Mouse (Mus musculus) CD4-positive, CD25-positive, alpha-beta regulatory T cell, adult 2 months (primary cell): ENCODE data around the gene Phactr1.

Experiments used
- DNase-seq: peaks from one replicate; pipeline ENCODE4 v3.0.0-alpha.2; 2012; ENCODE audit warnings: low read depth, low spot score

Gene Phactr1

DNA sequence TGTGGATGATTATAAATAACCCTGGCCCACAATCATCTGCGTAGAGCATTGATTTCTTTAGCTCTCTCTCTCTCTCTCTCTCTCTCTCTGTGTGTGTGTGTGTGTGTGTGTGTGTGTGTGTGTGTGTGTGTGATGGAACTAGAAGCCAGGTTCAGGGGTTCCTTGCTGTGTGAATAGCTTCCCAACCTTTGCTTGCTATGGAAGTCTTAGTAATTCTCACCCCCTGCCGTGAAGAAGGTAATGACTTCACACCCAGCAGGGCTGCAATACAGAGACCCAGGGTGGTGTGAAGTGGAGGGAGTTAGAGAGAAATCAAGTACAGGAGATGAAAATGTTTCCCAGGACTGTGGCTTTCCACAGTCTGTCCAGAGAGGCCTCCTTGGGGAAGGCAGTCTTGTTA is 293.5 kb downstream of the Phactr1 start:
- DNase-seq, result no peak

- DNase-seq, result no peak
Observed at GRCm38 (mm10) chr13:42974506-42974905, 294.1 kb downstream of the Phactr1 start.

- DNase-seq, result no peak
Observed at GRCm38 (mm10) chr13:42976144-42976543, 295.7 kb downstream of the Phactr1 start.

GRCm38 (mm10) chr13:42976967-42977366 is 296.5 kb downstream of the Phactr1 start:
- DNase-seq, result no peak

DNA sequence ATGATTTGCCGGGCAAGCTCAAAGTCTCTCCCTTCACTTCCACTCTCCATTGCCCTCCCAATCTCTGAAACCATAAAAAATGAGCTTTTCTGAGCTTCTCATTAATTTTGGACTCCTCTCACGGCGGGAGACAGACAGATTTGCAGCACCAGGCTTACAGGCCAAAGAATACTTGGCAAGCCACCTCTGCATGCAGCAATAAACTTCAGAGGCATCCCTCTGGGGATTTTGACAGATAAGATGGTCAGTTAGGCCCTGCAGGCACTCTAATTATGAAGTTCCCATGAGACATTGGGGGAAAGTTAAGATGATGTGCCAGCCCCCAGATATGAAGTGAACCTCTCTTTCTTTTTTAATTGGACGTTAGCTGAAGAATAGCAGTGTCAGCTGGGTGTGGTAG is 300.2 kb downstream of the Phactr1 start:
- no peak for DNase-seq

GRCm38 (mm10) chr13:42982646-42983045 is 302.2 kb downstream of the Phactr1 start:
- no peak for DNase-seq

GRCm38 (mm10) chr13:42985806-42986205 is 305.4 kb downstream of the Phactr1 start:
- DNase-seq, result no peak

DNA sequence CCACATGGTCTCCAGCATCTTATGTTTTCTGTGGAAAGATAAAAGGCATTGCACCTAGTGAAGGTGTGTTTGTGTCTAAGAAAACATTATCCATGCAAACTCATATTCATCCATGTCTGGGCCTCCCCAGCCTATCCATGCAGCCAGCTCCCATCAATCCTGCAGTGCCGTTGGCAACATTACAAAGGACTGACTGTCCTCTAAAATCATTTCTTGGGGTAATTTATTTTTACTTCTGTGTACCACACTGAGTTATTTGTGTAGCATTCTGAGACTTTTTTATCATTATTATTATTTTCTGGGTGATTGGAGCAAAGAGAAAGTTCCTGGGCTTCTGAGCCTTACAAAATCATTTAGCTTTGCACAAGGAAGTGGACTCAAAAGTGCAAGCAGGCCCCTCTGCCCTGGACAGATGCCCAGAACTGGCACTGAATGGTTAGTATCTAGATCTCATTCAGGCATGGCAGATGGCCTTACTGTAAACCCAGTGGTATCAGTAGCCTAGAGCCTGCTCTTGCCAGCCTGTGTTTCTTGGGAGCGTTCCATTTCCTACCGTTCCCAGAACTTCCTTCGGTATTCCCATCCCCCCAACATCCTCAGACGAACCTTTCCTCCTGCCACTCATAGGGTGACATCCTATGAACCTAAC is 307.6 kb downstream of the Phactr1 start:
- no peak for DNase-seq

GRCm38 (mm10) chr13:42989481-42989880 is 309.1 kb downstream of the Phactr1 start:
- DNase-seq, result no peak

DNA sequence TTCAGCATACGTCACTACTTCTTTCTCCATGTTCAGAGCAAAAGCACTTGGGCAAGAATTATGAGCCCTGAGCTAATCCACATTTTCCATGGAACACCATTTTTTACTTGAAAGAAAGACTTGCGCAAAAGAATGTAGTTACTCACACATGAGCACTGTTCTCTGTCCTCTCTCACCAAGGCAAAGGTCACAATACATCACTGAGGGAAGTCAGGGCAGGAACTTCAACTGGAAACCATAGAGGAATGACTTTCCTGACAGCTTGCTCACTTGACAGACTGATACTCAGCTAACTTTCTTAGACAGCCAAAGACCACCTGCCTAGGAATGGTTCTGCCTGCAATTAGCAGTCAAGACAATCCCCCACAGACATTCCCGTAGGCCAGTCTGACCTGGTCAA is 309.6 kb downstream of the Phactr1 start:
- DNase-seq, result no peak

- no peak for DNase-seq
Observed at GRCm38 (mm10) chr13:42990493-42991111, 310.2 kb downstream of the Phactr1 start.

DNA sequence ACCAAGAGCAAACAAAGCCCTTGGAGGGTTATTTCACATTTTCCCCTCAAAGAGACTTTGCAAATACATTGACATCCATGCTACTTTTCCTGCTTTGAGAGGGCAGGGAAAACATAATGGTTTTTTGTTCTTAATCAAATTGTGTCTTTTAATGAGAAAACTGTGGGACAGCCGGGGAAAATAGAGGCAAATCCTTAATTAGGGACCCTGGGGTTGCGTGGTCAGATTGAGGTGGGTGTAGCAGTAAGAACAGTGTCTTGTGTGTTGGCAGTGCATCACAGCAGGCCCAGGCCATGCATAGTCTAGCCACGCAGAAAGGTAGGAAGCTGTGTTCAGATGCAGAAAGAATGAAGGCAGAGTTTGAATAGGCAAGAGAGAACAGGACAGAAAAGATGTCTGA is 310.7 kb downstream of the Phactr1 start:
- no peak for DNase-seq

- no peak for DNase-seq
Observed at GRCm38 (mm10) chr13:42992306-42992705, 311.9 kb downstream of the Phactr1 start.

DNA sequence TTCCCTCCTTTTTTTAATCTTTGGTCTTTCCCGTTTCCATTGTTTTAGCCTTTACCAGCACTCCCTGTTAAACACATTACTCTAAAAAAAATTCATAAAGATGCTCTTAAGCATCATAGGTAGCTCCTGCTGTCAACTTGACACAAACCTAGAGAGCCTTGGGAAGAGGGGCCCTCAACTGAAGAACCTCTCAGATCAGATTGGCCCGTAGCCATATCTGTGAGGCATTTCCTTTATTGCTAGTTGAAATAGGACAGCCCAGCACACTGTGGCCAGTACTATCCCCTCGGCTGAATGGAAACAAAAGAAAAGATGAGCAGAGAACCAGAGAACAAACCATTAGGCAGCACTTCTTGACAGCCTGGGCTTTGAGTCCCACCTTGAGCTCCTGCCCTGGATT is 313.9 kb downstream of the Phactr1 start:
- no peak for DNase-seq

GRCm38 (mm10) chr13:42996188-42996587 is 315.8 kb downstream of the Phactr1 start:
- no peak for DNase-seq

GRCm38 (mm10) chr13:42999287-42999686 is 318.9 kb downstream of the Phactr1 start:
- no peak for DNase-seq

DNA sequence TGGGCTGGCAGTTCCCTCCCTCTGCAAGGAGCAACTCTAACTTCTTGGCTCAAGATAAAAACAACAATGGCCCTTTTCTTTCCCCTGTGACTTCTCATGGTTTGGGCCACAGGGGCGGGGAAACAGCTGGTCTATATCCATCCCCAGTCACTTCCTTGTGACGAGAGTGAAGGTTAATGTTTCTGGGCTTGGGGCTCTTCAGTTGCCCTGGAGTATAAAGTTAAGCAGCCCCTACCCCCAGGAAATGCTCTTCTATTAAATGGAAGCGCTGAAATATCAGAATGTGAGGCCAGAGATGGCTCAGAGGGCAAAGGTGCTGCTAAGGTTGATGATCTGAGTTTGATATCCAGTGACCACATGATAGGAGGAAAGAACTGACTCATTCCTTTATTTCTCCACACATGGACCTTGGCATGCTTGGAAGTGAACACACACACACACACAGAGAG is 324.7 kb downstream of the Phactr1 start:
- DNase-seq, result no peak

- no peak for DNase-seq
Observed at GRCm38 (mm10) chr13:43008466-43008865, 328.0 kb downstream of the Phactr1 start.

- DNase-seq, result no peak
Observed at GRCm38 (mm10) chr13:43009596-43009995, 329.2 kb downstream of the Phactr1 start.

GRCm38 (mm10) chr13:43011516-43011915 is 331.1 kb downstream of the Phactr1 start:
- no peak for DNase-seq

DNA sequence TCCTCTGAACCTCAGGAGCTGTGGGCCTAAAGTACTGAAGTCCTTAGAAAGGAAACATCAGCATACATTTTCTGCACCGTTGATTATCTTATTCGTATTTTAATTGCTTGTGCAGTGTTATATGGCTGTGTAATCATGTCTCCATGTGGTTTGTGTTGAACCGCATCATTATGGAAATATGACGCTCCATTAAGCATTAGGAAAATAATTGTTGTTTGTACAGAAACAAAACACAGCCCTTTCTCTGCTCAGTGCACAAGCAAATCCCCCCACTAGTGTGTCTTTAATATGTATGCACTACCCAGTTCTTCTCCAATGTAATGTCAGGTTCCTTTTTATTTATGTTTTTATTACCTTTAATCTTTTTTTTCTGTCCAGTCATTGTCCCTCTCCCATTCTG is 333.6 kb downstream of the Phactr1 start:
- DNase-seq, result no peak

DNA sequence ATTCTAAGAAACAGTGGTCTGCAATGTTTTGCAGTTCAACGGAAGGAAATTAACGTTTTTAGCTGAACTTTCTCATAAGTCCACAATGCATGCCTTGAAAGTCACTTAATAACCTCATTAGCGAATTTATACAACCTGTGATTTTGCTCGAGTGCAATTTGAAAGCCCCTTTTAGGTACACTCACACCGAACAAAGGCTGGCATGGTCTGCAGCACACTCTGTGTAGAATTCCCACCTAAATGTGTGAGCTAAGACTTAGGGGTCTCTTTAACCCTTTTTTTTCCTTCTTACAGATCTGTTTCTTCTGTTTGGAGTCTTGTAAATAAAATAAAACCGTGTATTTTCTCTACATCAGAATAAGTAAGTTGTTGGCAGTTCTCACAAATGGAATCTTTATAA is 335.3 kb downstream of the Phactr1 start:
- no peak for DNase-seq

DNA sequence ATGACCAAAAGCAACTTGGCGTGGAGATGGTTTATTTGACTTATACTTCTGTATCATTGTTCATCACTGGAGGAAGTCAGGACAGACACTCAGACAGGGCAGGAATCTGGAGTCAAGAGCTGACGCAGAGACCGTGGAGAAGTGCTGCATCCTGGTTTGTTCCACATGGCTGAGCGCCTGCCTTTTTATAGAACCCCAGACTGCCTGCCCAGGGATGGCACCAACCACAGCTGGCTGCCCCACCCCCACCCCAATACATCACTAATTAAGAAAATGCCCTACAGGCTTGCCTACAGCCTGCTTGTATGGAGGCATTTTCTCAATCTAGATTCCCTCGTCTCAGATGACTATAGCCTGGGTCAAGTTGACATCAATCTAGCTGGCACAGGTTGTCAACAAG is 338.4 kb downstream of the Phactr1 start:
- DNase-seq, result no peak

GRCm38 (mm10) chr13:43021031-43021430 is 340.6 kb downstream of the Phactr1 start:
- no peak for DNase-seq
